ENCODE assay signal across 8 mouse cellular contexts in the genomic region with DNA sequence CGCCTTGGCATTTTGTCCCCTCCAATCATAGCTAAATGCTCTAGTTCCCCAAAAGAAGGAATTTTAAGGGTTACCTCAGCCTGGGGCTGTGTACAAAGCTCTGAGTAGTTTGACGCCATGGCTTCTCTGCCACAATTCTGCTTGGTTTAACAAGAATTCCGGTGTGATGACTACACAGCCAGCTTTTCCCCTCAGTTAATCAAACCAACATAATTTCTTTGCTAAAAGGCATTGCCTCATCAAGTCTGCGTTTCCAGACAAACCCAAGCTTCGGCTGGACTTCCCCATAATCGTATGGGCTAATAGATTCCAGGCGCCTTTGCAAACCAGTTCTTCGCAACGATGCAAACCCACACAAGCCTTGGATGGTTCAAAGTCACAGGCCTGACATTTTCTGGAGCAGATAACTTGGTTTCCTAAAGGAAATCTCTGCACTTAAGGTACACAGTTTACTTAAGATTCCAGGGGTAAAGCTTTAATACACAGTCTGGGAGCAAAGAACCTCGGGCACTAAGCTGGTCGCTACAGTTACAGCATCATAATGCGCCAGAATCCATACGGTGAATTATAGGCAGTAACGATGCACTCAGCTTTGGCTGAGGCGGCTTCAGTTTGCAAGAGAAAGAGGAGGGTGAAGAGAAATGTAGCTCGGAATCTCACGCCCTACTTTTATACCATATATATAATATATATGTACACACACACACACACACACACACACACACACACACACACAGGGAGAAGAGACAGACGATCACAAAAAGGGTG. TPM values are rescaled to one million over a fixed set of nuclear protein-coding genes. Genes with fewer than 3 reads are reported as not detected.
DNase-seq lines count a peak whose midpoint lies in the region; ATAC-seq and TF ChIP-seq lines count a peak whose summit lies in the region.

No protein-coding gene starts in this region.

- 69% methylated on average over 18 of the region's 18 CpGs for WGBS in heart, postnatal 0 days
- WGBS in forebrain, embryonic 15.5 days, result 39% methylated on average over 18 of the region's 18 CpGs
- 73% methylated on average over 18 of the region's 18 CpGs for WGBS in midbrain, embryonic 10.5 days

- H3K4me3 ChIP-seq in heart, postnatal 0 days (ENCODE audit: low read depth, low read length), result peak overlapping the region; percentile 54
- H3K4me3 ChIP-seq in forebrain, embryonic 15.5 days, result peak overlapping the region; percentile 59
- peak overlapping the region; percentile 72 for H3K4me3 ChIP-seq in midbrain, embryonic 10.5 days

- peaks cover 9% of the 10 kb centered on the region; the same call in 1 of the 2 replicates for H3K27me3 ChIP-seq in heart, postnatal 0 days (ENCODE audit: control insufficient read depth, insufficient read depth, low read length)
- no peaks in the 10 kb centered on the region for H3K27me3 ChIP-seq in Patski
- H3K27me3 ChIP-seq in forebrain, embryonic 15.5 days, result no peaks in the 10 kb centered on the region
- peaks cover 22% of the 10 kb centered on the region for H3K27me3 ChIP-seq in midbrain, embryonic 10.5 days (ENCODE audit: low read depth, poor library complexity, severe bottlenecking)

- no peaks in the 10 kb centered on the region for H3K36me3 ChIP-seq in heart, postnatal 0 days (replicated peaks; ENCODE audit: control insufficient read depth, insufficient read depth, low read length)
- no peaks in the 10 kb centered on the region for H3K36me3 ChIP-seq in forebrain, embryonic 15.5 days
- H3K36me3 ChIP-seq in midbrain, embryonic 10.5 days, result no peaks in the 10 kb centered on the region

- H3K4me1 ChIP-seq in heart, postnatal 0 days (ENCODE audit: control insufficient read depth, insufficient read depth), result 0 out of 2 replicates have a peak, but pooled peaks cover 14% of the 10 kb centered on the region
- H3K4me1 ChIP-seq in forebrain, embryonic 15.5 days, result peaks cover 15% of the 10 kb centered on the region
- peaks cover 30% of the 10 kb centered on the region for H3K4me1 ChIP-seq in midbrain, embryonic 10.5 days

- in situ Hi-C loops in Patski (cut with MboI; ENCODE audit: low pct_unique_long_range_greater_than_20kb), result loop anchor here (5.0 kb wide), 1 partner anchor 102 kb away; no protein-coding TSS in a partner anchor

- H3K4me2 ChIP-seq in heart, postnatal 0 days (ENCODE audit: low read depth, low read length), result peak overlapping the region; percentile 94
- H3K4me2 ChIP-seq in forebrain, embryonic 15.5 days (replicated peaks), result peak overlapping the region; percentile 89

- no peak overlapping the region for H3K27ac ChIP-seq in heart, postnatal 0 days (ENCODE audit: low read depth)
- H3K27ac ChIP-seq in forebrain, embryonic 15.5 days (replicated peaks), result peak overlapping the region; percentile 91
- peak overlapping the region; percentile 89 for H3K27ac ChIP-seq in midbrain, embryonic 10.5 days (replicated peaks)

- POLR2A ChIA-PET in Patski (lab: Charles Lee), result interaction anchor here (0.6 to 6.5 kb wide), 25 partner anchors 11 to 451 kb away, joined by 3 to 49 read pairs (median 5); no protein-coding TSS in a partner anchor

- H3K9me3 ChIP-seq in heart, postnatal 0 days (replicated peaks; ENCODE audit: control insufficient read depth, low read length), result no peaks in the 10 kb centered on the region
- H3K9me3 ChIP-seq in forebrain, embryonic 15.5 days, result no peaks in the 10 kb centered on the region
- H3K9me3 ChIP-seq in midbrain, embryonic 10.5 days (replicated peaks), result no peaks in the 10 kb centered on the region

- TF ChIP-seq EP300 in heart, postnatal 0 days (IDR thresholded peaks at IDR 0.05; ENCODE audit: low read depth), result no peak

- CTCF ChIA-PET in Patski (lab: Charles Lee), result interaction anchor here (0.8 to 1.7 kb wide), 7 partner anchors 8 to 220 kb away, joined by 3 to 5 read pairs (median 4); no protein-coding TSS in a partner anchor

- ATAC-seq in heart, postnatal 0 days (ENCODE audit: insufficient read depth, low read depth), result no peak
- ATAC-seq in Patski, result peak; percentile 74
- ATAC-seq in forebrain, embryonic 15.5 days (replicated peaks), result no peak; the same call in 1 of the 2 replicates

- H3K9ac ChIP-seq in heart, postnatal 0 days (replicated peaks; ENCODE audit: low read depth, low read length), result no peak overlapping the region
- H3K9ac ChIP-seq in forebrain, embryonic 15.5 days (replicated peaks), result peak overlapping the region; percentile 80

- TF ChIP-seq CTCF in heart, postnatal 0 days (IDR thresholded peaks at IDR 0.05; ENCODE audit: low read depth), result no peak
- TF ChIP-seq CTCF in Patski (IDR thresholded peaks at IDR 0.05), result no peak

- no peak for DNase-seq in heart, postnatal 0 days (ENCODE audit: low spot score)
- no peak for DNase-seq in heart, adult 9 months (ENCODE audit: low spot score in 2 of 2)
- peak; percentile 92 for DNase-seq in Patski (ENCODE audit: low read depth, low spot score)
- no peak for DNase-seq in midbrain, embryonic 10.5 days (ENCODE audit: low spot score)
- no peak for DNase-seq in urinary bladder, postnatal 4 days (ENCODE audit: low spot score in 2 of 2)
- no peak for DNase-seq in right cerebral cortex, postnatal 36 days (ENCODE audit: low spot score in 2 of 2)
- no peak for DNase-seq in lung, postnatal 25 days (ENCODE audit: low spot score)

RNA-seq across cellular contexts. Expression of a gene that starts 1.2 kb away (rescaled TPM):
- total RNA-seq in heart, postnatal 0 days (2014; rRNA removed; ENCODE audit: low replicate concordance), result 0.54 and 7.2 TPM in 2 replicates
- polyA plus RNA-seq in heart, postnatal 0 days (2015; fragmentation: Nextera tagmentation; extraction: Ambion mirVana), result 2.3 and 3.1 TPM in 2 replicates
- polyA plus RNA-seq in Patski (2021), result 21.4 TPM
- 125 and 138 TPM in 2 replicates for polyA plus RNA-seq in forebrain, embryonic 15.5 days (2015; fragmentation: Nextera tagmentation; extraction: Ambion mirVana)
- 30.2 and 37.3 TPM in 2 replicates for polyA plus RNA-seq in midbrain, embryonic 10.5 days (2016; fragmentation: Nextera tagmentation; extraction: Ambion mirVana)
